Mouse (Mus musculus) mouse trophoblast stem cell (cell line): Measurements from ENCODE around the gene Ptpro.

Source experiments
- in situ Hi-C, 2 experiments: fragments of 300-500 bp; cut with MseI, MboI; formaldehyde crosslinking; loops; 2 replicates in 1 of 2; 3 replicates in 1 of 2; pipeline ENCODE4 v1.15.1; 2025

The Ptpro gene

DNA sequence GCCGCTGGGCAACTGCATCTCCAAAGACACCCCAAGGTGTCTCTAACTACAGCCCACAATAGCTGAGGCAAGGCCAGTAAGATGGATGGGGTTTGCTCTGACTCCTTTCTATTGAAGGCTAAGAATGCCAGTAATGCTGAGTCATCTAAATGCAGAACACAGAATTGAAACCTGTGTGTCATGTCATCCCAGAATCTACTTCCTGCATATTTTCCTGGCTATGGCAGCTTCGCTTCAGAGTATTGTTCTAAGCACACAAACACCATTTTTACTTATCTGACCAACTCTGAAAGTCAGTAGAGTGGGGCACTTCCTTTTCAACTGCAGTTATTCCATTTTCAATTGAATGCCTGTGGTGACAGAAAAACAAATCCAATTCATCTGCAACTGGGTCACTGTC is 40.3 kb downstream of the Ptpro start:
- in situ Hi-C loops, result no loop called here

DNA sequence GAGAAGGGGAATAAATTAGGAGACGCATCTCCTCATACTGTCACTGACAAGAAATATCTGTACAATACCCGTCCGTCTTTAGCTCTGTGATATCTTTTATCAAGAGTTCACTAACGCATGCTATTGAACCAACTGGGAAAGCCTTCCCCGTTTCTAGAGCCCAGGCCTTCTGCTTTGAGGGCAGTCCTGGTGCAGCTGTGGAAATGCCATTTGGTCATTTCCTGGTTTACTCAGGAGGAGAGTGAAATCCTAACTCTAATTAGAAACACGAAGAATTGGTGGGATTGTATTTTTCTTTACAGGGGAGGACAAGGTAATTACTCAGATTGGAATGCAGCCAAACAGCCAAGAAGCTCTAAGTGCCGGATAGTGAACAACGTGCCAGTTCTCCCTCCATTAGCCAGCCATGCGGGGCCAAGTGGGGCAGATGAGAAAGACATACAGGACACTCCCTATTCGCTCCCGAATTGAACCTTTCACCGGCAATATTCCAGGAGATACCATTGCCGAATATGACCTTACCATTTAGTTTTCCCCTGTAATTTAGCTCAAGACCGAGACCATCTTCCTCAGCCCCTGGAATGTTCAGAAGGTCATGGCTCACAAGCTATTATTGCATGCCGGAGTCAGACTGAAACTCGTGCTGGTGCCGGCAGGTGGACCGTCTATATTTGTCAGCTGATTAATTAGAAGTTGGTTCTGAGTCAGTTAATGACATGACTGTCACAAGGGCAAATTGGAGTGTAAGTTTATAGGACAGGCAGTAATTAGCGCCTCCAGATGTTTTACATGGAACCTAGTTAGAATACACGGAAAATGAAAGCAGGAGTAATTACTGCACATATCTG is 43.1 kb downstream of the Ptpro start:
- in situ Hi-C loops, result no loop called here

DNA sequence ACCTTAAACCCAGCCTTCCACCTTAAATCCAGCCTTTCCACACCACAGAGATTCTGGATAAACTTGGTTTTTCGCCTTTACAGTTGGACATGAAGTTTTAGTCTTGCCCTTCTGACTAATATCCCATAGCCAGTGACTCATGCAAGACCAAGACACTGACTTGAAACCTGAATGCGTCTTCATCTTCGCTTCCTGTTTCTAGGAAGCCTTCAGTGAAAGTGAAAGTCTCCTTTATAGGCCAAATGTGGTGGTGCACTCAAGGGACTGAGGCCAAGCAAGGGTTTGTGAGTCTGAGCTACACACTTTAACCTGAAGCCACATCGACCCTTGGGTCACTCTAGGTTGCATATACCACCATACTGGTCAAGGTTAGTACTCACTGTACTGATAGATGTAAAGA is 50.4 kb downstream of the Ptpro start:
- in situ Hi-C loops, result no loop called here

DNA sequence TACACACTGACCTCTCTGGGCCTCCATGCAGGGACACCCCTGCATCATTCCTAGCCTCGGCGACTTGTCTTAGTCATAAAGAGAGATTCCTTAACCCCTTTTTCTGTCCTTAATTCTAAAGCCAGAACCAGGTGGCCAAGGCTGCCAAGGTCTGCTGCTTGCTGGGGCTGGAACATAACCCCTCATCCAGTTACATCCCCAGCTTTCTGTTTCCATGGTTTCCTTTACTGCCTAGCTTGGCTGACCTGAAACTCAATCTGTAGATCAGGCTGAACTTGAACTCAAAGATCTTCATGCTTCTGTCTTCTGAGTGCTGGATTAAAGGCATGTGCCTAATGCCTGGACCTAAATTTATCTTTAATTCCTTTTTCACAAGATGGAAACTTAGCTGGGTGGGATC is 51.7 kb downstream of the Ptpro start:
- in situ Hi-C loops, result no loop called here

DNA sequence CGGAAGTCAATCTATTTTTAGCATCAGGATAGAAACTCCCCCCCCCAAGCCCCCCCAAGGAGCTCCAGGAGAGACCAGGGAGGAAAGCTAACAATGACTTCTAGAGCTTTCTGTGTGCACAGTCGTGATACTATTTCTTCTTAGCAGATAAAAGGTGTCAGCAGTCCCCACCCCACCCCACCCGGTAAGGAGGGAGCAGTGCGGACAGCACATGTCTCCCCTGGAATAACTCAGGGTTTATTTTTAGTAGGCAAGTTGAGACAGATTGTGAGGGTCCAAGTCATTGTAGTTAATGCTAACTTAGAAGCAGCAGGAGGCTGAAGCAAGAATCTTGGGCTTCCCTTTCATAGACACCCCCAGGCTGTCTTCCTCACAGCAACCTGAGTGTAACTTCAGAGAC is 63.1 kb downstream of the Ptpro start:
- in situ Hi-C loops, result no loop called here

DNA sequence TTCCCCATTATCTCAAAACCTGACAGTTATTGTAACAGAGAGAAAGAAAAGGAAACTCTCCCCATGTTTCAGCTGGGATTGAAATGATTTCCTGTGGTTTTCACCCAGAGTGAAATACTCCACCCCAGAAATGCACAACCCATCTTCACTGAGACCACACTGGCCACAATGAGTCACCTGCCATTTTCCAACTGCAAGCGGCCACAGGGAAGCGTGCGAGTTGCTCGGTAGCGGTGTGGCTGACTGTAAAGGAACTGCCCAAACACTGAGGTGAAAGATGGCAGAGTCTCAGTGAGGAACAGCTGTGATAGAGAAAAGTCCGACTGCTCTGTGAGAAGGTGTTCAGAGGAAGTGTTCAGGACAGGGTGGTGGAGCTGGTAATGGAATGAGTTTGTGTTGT is 64.2 kb downstream of the Ptpro start:
- in situ Hi-C loops, result no loop called here

DNA sequence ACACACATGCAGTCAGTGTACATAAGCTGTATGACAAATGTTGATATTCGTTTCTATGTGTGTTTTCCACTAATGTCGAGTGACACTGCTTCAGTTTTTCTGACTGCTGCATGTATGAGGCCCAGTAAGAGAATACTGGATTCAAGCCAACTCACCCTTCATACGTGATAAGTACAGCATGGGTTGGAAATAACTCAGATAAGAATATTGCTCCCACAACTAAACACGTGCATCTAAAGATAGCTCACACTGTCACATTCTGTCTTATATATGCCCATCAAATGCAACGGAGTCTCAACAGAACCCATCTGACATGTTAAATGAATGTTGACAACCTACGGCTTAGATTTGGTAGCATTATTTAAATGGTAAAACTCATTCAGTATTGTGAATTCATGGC is 65.4 kb downstream of the Ptpro start:
- in situ Hi-C loops, result no loop called here

DNA sequence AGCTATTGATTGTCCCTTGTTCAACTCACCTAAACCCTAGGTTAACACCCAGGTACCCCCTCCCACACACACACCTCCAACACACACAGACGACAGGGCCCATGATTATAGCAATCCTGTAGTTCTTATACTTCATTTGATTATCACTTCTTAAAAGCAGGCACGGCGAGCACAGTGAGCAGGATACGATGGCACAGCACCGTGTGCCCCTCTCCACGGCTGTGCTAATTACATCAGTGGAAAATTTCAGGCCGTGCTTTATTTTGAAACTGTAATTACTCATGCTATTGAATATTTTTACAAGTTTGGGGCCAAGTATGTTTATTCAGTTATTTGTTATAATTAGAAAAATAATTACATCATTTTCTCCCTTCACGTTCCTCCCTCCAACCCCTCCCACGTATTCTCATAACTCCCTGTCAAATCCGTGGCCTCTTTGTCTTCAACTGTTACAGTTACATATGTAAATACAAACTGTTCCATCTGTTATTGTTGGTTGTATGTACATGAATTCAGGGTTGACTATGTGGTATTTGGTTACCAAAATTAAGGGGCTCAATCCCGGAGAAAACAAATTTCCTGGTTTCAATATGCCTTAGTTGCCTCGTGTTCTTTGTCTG is 66.2 kb downstream of the Ptpro start:
- in situ Hi-C loops, result no loop called here

DNA sequence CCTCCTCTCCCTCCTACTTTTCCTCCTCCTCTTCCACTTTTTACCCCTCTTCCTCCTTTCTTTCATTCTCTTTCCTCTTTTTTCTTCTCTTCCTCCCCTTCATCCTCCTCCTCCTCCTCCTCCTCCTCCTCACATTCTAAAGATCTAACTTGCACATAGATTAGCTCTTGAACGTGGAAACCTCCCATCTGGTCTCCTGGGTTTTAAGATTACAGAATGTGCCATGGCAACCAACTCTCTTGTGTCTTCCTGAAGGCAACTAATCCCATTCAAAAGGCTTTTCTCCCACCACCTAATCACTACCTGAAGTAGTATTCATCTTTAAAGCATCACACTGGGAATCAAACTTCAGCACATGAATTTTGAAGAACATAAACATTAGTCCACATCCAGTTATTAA is 67.5 kb downstream of the Ptpro start:
- in situ Hi-C loops, result no loop called here

DNA sequence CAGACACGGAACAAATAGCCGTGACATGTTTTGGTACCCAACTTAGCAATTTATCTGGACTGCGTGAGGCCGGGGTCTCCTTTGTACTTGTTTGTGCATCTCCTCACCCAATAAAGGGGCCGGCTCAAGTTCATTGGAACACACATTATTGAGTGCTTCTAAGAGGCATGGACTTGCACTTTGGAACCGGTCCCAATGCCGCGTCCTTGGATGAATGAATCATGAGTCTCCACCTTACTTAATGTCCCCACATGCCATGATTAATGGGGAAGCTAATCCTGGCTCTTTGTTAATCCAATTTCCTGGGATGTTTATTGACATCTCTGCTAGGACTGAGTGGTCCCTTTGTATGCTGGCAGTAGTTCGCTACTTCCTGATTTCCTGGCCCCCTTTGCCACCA is 75.6 kb downstream of the Ptpro start:
- in situ Hi-C loops, result no loop called here

DNA sequence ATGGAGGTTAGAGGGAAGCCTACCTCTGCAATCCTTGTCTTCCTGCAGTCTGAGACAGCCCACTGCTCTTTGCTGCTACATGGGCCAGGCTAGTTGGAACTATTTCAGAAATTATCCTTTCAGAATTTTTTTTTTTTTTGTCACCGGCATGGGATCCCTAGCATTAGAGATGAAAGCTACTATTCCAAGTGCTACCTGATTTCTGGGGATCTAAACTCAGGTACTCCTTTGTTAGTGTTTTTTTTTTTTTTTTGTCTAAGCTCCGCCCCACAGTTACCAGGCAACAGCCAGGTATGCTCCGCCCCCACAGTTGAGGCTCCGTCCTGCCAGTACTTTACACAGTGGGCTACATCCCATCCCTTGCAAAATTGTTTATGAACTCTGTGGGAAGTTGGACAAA is 76.1 kb downstream of the Ptpro start:
- in situ Hi-C loops, result no loop called here

DNA sequence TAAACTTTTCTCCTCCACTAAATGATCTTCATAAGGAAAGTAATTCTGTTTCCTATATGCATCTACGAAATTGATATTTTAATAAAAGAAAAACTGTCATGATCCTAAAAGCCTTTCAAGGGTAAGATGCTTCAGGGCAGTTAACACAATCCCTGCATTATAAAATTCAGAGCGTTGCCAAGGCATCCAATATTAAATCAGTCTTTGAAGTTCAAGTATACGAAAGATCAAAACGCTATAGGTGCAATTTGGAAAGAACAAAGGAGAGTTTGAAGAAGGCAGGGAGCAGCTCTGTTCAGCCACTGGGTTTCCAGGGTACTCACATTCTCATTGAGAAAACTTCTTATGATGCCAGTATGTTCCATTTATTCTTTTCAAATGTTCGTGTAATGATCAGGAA is 78.7 kb downstream of the Ptpro start:
- in situ Hi-C loops, result no loop called here

DNA sequence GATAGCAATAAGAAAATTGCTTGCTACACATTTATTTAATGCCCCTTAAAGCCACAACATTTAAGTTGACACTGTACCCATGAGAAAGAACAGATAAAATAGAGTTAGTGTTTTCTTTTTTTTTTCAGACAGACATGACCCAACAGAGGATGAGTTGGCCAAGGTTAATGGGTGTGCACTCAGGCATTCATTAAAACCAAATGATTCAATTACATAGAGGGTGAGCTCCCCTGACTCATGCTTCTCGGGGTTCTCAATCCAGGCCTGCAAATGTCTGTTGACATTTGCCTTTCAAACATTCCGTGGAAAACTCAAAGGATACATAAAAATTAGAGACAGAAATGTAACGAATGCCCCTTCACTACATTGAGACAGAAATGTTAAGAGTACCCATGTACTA is 79.7 kb downstream of the Ptpro start:
- in situ Hi-C loops, result no loop called here

DNA sequence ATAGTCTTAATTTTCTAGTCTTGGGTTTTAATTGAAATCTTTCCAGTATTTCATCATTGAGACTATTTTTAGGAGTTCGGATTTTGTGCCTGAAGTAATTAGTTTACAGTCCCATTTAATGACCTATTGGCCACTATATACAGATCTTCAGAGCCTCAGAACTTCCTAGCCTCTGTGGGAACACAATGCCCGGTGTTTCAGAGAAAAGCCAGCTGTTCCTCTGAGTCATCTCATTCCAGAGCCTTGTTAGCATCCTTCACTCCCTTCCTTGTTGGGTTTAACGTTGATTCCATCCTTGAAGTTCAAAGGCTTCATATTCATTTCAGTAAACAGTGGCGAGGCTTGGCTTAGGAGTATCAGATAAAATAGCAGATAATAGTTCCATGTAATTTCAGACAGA is 87.0 kb downstream of the Ptpro start:
- in situ Hi-C loops, result no loop called here

DNA sequence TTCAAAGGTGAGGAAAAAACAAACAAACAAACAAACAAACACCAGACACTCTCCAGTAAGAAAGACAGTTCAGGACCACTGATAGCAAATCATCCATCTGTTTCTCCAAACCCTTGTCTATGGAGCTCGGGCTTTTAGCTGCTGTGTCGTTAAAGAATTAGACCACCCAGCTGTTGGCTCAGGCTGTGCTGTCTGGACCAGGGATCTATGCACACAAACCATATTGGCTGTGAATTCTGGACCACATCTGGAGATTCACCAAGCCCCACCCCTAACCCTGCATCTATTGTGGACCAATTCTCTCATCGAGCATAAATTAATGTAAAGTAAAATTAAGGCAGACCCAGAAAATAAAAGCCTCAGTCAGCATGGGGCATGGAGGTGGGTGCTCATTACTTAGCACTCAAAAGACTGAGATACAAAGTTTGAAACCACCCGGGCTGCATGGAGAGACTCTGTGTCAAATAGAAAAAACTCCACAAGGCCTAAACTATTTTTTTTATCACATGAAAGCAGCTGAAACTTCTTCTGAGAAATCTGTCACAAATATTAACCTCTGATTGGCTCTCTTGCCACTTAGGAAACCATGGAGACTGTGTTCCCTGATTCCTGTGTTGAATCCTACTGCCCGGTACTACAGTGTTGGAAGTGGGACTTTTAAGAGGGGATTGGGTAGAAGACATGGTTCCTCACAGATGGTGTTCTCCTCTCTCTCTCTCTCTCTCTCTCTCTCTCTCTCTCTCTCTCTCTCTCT is 91.7 kb downstream of the Ptpro start:
- in situ Hi-C loops, result no loop called here

DNA sequence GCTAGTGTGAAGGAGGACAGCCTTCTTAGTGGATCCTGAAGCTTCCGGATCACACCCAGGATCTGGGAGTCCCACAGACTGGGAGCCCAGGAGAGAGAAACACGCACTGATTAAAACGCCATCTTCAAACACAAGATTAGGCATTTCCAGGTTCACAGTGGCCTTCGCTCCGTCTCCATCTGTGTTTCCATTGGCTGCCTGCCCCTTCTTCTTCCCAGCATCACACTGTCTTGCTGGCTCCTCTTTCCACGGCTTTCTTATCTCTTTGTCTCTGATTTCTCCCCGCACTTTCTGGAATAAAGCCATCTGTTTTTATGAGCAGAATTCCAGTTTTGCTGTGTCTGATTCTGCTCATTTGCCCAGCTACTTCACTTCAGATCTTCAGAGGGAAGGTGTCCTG is 108.0 kb downstream of the Ptpro start:
- in situ Hi-C loops, result no loop called here

DNA sequence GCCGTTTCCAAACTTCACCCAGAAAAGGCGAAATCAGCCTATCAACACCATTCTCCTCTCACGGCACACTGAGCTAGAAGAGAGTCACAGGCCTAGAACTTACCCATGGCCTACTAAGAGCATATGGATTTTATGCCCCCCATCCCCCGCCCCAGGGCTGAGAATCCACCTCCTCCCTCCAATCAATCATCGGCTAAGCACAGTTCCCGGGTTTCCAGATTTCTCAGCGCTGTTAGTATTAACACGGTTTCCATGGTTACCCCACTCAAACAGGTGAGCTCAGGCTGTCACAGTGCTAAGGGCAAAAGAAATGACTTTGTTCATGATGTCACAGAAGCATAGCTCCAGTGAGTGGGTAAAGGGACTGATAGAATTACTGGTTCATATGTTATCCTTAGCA is 110.1 kb downstream of the Ptpro start:
- in situ Hi-C loops, result no loop called here

DNA sequence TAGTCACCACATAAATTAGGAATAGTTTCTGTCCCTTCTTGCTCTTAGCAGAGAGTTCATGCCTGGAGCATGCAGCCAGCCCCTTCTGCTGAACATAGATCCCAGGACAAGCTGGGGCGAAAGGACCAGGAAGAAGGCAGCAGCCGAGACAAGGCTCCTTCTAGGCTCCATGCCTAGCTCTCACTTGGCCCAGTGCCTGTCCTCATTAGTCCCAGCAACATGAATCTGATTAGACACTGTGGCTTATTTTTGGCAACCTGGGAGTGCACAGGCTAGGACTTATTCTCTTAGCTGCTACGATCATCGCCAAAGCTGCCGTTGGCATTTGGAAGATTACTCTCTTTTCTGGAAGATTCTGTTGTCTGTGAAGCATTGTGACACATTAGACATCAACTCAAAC is 112.6 kb downstream of the Ptpro start:
- in situ Hi-C loops, result no loop called here

DNA sequence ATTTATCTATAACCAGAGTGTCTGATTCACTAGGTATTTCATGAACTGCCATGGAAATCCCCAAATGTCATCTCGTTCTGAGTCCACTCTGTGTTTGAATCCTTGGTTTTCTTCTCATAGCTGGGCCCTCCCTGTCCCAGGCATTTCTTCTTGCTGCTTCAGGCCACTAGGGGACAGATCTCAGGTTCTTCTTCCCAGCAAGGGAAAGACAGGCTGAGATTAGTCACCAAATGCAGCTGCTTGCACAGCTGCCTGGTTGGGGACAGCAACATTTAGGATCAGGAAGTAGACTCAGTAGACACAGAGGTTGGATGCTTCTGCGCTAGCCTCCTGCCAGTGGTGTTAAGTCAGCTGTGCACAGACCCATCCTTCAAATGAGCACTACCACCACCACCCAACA is 113.5 kb downstream of the Ptpro start:
- in situ Hi-C loops, result no loop called here

DNA sequence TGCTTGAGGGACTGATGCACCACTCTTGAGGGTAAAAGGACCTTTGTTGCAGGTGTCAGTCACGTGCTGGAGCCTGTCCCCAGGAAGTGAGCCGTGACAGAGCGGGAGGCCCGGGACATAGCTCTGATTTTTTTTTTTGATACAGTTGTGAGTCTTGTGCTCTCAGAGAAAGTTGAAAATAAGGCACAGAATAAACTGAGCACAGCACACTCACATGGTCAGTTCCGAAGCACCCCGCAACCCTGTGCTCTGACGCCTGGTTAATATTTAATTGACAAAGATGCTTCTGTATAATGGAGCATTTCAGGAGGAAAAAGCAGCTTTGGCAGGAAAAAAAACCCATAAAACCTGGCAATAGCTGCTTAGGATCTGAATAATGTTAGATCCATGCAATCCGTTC is 118.6 kb downstream of the Ptpro start:
- in situ Hi-C loops, result no loop called here

DNA sequence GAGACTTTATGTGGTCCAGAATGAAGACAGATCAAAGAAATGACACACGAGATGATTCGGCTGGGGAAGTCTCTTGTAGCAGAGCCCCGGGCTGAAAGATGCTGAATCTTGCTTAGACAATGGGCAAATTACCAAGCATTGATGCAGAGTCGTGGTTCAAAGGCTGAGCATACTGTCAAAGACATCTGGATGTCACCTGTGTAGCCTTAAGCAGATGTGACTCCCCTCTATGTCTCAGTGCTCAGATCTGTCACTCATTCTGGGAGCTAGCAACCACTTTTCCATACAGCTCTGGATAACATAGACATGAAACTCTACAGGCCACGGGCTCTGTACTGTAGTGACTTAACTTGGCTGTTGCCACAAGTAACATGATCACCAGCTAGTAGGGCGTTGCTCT is 119.3 kb downstream of the Ptpro start:
- in situ Hi-C loops, result no loop called here

DNA sequence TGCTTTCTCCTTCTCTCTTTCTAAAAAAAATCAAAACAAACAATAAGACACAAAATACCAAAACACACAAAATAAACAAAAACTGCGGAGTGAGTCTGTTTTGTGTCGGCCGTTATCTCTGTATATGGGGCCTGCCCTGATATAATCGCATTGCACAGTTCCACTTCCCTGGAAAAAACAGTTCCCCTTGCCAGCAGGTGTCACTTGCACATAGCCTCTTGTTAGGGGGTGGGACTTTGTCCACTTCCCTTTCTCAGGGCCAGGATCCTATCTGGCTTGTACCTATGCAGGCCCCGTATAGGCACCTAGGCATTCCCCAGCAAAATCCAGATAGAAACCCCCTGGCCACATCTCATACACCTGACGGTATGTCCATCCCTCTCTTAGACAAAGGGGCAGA is 121.8 kb downstream of the Ptpro start:
- in situ Hi-C loops, result no loop called here

DNA sequence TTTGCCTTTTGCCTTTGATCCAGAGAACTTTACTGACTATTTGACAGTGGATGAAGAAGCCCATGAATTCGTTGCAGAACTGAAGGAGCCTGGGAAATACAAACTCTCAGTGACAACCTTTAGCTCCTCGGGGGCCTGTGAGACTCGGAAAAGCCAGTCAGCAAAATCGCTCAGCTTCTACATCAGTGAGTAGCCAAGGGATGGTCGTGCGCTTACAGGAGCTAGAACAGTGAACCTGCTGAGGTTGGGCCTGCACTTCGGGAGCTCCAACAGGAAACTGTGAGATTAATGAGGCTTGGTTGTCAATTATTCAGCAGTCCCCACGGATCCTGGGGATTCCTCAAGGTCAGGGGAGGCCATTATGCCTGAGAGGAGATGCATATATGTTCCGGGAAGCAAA is 130.4 kb downstream of the Ptpro start:
- in situ Hi-C loops, result no loop called here
